Mouse (Mus musculus) CH12.LX (cell line): ENCODE measurements at regions not wholly inside any gene's neighbourhood (a gene's known extent, or its start where the extent isn't known, plus 50 kb on each side); places are given as distances from the start of the nearest gene placed in this dataset.

Source experiments
- BHLHE40 ChIP-seq: IDR thresholded peaks from 2 replicates; pipeline ENCODE4 v1.6.1; 2011; ENCODE audit warnings: mild to moderate bottlenecking, low read depth, low read length, improper control_type of control experiment
- CTCF ChIP-seq, 2 experiments: IDR thresholded peaks in 1 of 2; conservative IDR thresholded peaks in 1 of 2; 2 replicates each; pipeline ENCODE4 v1.5.1; 2011 to 2012; ENCODE audit warnings: low read depth in 2 of 2, low read length in 2 of 2, improper control_type of control experiment in 1 of 2, inconsistent platforms in 1 of 2, mild to moderate bottlenecking in 1 of 2, moderate library complexity in 1 of 2
- ETS1 ChIP-seq: conservative IDR thresholded peaks from 2 replicates; pipeline ENCODE4 v1.6.1; 2012; ENCODE audit warnings: low read depth, mild to moderate bottlenecking, inconsistent platforms, low read length, improper control_type of control experiment, moderate library complexity
- GABPA ChIP-seq: IDR thresholded peaks from 2 replicates; pipeline ENCODE4 v1.6.1; 2012; ENCODE audit warnings: low read depth, low read length, improper control_type of control experiment, inconsistent platforms; ENCODE audit not compliant: insufficient replicate concordance
- MEF2A ChIP-seq: IDR thresholded peaks from 2 replicates; pipeline ENCODE4 v1.6.1; 2014; ENCODE audit warnings: low read depth, mild to moderate bottlenecking, inconsistent platforms, low read length, improper control_type of control experiment, borderline replicate concordance
- NRF1 ChIP-seq: IDR thresholded peaks from 2 replicates; pipeline ENCODE4 v1.6.1; 2014; ENCODE audit warnings: low read depth, mild to moderate bottlenecking, inconsistent platforms, low read length, improper control_type of control experiment, moderate library complexity
- POLR2A ChIP-seq: IDR thresholded peaks from 2 replicates; pipeline ENCODE4 v1.6.1; 2011; ENCODE audit warnings: low read depth, mild to moderate bottlenecking, improper control_type of control experiment, low read length
- SIN3A ChIP-seq: IDR thresholded peaks from 2 replicates; pipeline ENCODE4 v1.6.1; 2012; ENCODE audit warnings: low read length, improper control_type of control experiment, inconsistent platforms
- ZC3H11A ChIP-seq: IDR thresholded peaks from 2 replicates; pipeline ENCODE4 v1.6.1; 2012; ENCODE audit warnings: low read depth, mild to moderate bottlenecking, inconsistent platforms, low read length, improper control_type of control experiment

DNA sequence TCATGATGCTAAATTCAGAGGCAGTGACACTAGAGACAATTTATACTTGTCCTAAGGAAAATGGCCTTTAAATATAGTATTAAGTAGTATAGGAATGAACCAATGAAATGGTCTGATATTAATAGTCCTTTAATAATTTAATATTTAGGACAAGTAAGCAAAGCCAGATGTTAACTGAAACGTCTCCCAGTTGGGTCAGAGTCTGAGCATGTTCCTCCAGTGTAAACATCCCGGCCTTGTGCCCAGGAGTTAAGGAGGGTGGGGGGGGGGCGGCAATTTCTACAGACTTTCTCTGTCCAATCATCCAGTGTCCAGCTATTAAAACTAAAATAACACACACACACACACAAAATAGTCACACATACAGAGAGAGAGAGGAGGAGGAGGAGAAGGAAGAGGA, 374.1 kb upstream of the Nt5c1b start:
- no peak for TF ChIP-seq ZC3H11A
- no peak for TF ChIP-seq CTCF (conservative IDR thresholded peaks at IDR 0.05 in 1 of 2, IDR thresholded peaks at IDR 0.05 in 1 of 2; ENCODE audit: low read depth in 2 of 2, low read length in 2 of 2)
- TF ChIP-seq BHLHE40, result no peak
- no peak for TF ChIP-seq NRF1
- TF ChIP-seq POLR2A, result no peak
- TF ChIP-seq MEF2A, result no peak
- TF ChIP-seq ETS1, result no peak
- TF ChIP-seq GABPA, result no peak
- TF ChIP-seq SIN3A, result no peak
